Mouse (Mus musculus): Measurements from ENCODE around the gene Ext2. TPM values are rescaled to one million over a fixed set of nuclear protein-coding genes. Genes with fewer than 3 reads are reported as not detected.

The Ext2 gene
- polyA plus RNA-seq, 2 experiments: 80.7 to 115 TPM

- Histone ChIP-seq H3K4me3 (replicated peaks; ENCODE audit: low read length) (no peak overlapping the region), H3K4me1 (ENCODE audit: control insufficient read depth, insufficient read depth, low read length) (peaks cover 7% of the 10 kb centered on the region; the same call in 1 of the 2 replicates), H3K27me3 (ENCODE audit: control insufficient read depth, insufficient read depth, low read length) (no peaks in the 10 kb centered on the region), H3K9me3 (ENCODE audit: control insufficient read depth, low read length) (no peaks in the 10 kb centered on the region), H3K27ac (replicated peaks; ENCODE audit: low read depth, low read length) (no peak overlapping the region), H3K4me2 (replicated peaks; ENCODE audit: low read depth, low read length, severe bottlenecking) (no peak overlapping the region), H3K9ac (ENCODE audit: low read depth, low read length, severe bottlenecking) (no peak overlapping the region), H3K36me3 (ENCODE audit: control insufficient read depth, insufficient read depth, low read length) (peaks cover 18% of the 10 kb centered on the region)
- no peak for ATAC-seq (ENCODE audit: low FRiP score, low read depth)
- WGBS: 92% methylated on average over 5 of the region's 5 CpGs
- no peak for DNase-seq (ENCODE audit: low spot score)
- TF ChIP-seq POLR2A (IDR thresholded peaks at IDR 0.05; ENCODE audit: borderline replicate concordance, extremely low read depth, insufficient read depth, insufficient read length): no peak
These were observed 4.6 kb downstream of the Ext2 start for GRCm38 (mm10) chr2:93817791-93818190.

- Histone ChIP-seq H3K36me3 (ENCODE audit: control insufficient read depth, insufficient read depth, low read length) (peaks cover 50% of the 10 kb centered on the region), H3K4me1 (ENCODE audit: control insufficient read depth, insufficient read depth, low read length) (no peaks in the 10 kb centered on the region), H3K27me3 (ENCODE audit: control insufficient read depth, insufficient read depth, low read length) (no peaks in the 10 kb centered on the region), H3K9ac (ENCODE audit: low read depth, low read length, severe bottlenecking) (no peak overlapping the region), H3K4me2 (replicated peaks; ENCODE audit: low read depth, low read length, severe bottlenecking) (no peak overlapping the region), H3K9me3 (ENCODE audit: control insufficient read depth, low read length) (no peaks in the 10 kb centered on the region), H3K4me3 (replicated peaks; ENCODE audit: low read length) (no peak overlapping the region), H3K27ac (replicated peaks; ENCODE audit: low read depth, low read length) (no peak overlapping the region)
- no peak for DNase-seq (ENCODE audit: low spot score)
- 89% methylated on average over 22 of the region's 22 CpGs for WGBS
- TF ChIP-seq POLR2A (IDR thresholded peaks at IDR 0.05; ENCODE audit: borderline replicate concordance, extremely low read depth, insufficient read depth, insufficient read length): no peak
- ATAC-seq (ENCODE audit: low FRiP score, low read depth): no peak
These were observed 9.0 kb downstream of the Ext2 start for GRCm38 (mm10) chr2:93813343-93813742.

- Histone ChIP-seq H3K9ac (ENCODE audit: low read depth, low read length, severe bottlenecking) (no peak overlapping the region), H3K9me3 (ENCODE audit: control insufficient read depth, low read length) (no peaks in the 10 kb centered on the region), H3K4me1 (ENCODE audit: control insufficient read depth, insufficient read depth, low read length) (no peaks in the 10 kb centered on the region), H3K4me2 (replicated peaks; ENCODE audit: low read depth, low read length, severe bottlenecking) (no peak overlapping the region), H3K4me3 (replicated peaks; ENCODE audit: low read length) (no peak overlapping the region), H3K27ac (replicated peaks; ENCODE audit: low read depth, low read length) (no peak overlapping the region), H3K27me3 (ENCODE audit: control insufficient read depth, insufficient read depth, low read length) (no peaks in the 10 kb centered on the region), H3K36me3 (ENCODE audit: control insufficient read depth, insufficient read depth, low read length) (peaks cover 63% of the 10 kb centered on the region)
- DNase-seq (ENCODE audit: low spot score) (no peak), ATAC-seq (ENCODE audit: low FRiP score, low read depth) (no peak)
- WGBS: 25% methylated on average over 4 of the region's 4 CpGs
- TF ChIP-seq POLR2A (IDR thresholded peaks at IDR 0.05; ENCODE audit: borderline replicate concordance, extremely low read depth, insufficient read depth, insufficient read length): no peak
These were observed 10.6 kb downstream of the Ext2 start for GRCm38 (mm10) chr2:93811812-93812211.

GRCm38 (mm10) chr2:93809931-93810330 lies 12.4 kb downstream of the Ext2 start:
- Histone ChIP-seq H3K27ac (replicated peaks; ENCODE audit: low read depth, low read length) (no peak overlapping the region), H3K4me3 (replicated peaks; ENCODE audit: low read length) (no peak overlapping the region), H3K9ac (ENCODE audit: low read depth, low read length, severe bottlenecking) (no peak overlapping the region), H3K27me3 (ENCODE audit: control insufficient read depth, insufficient read depth, low read length) (no peaks in the 10 kb centered on the region), H3K9me3 (ENCODE audit: control insufficient read depth, low read length) (no peaks in the 10 kb centered on the region), H3K4me2 (replicated peaks; ENCODE audit: low read depth, low read length, severe bottlenecking) (no peak overlapping the region), H3K4me1 (ENCODE audit: control insufficient read depth, insufficient read depth, low read length) (no peaks in the 10 kb centered on the region), H3K36me3 (ENCODE audit: control insufficient read depth, insufficient read depth, low read length) (peaks cover 81% of the 10 kb centered on the region)
- no peak for TF ChIP-seq POLR2A (IDR thresholded peaks at IDR 0.05; ENCODE audit: borderline replicate concordance, extremely low read depth, insufficient read depth, insufficient read length)
- WGBS: 9% methylated on average over 2 of the region's 2 CpGs
- ATAC-seq (ENCODE audit: low FRiP score, low read depth) (no peak), DNase-seq (ENCODE audit: low spot score) (no peak)

- no peak for ATAC-seq (ENCODE audit: low FRiP score, low read depth)
- no peak overlapping the region for H3K4me3 ChIP-seq (replicated peaks; ENCODE audit: low read length)
- H3K4me2 ChIP-seq (replicated peaks; ENCODE audit: low read depth, low read length, severe bottlenecking): no peak overlapping the region
- peaks cover 94% of the 10 kb centered on the region for H3K36me3 ChIP-seq (ENCODE audit: control insufficient read depth, insufficient read depth, low read length)
- H3K27me3 ChIP-seq (ENCODE audit: control insufficient read depth, insufficient read depth, low read length): no peaks in the 10 kb centered on the region
- no peak overlapping the region for H3K9ac ChIP-seq (ENCODE audit: low read depth, low read length, severe bottlenecking)
- no peak for DNase-seq (ENCODE audit: low spot score)
- no peak for TF ChIP-seq POLR2A (IDR thresholded peaks at IDR 0.05; ENCODE audit: borderline replicate concordance, extremely low read depth, insufficient read depth, insufficient read length)
- H3K4me1 ChIP-seq (ENCODE audit: control insufficient read depth, insufficient read depth, low read length): no peaks in the 10 kb centered on the region
- WGBS: 82% methylated on average over 5 of the region's 5 CpGs
- no peak overlapping the region for H3K27ac ChIP-seq (replicated peaks; ENCODE audit: low read depth, low read length)
- no peaks in the 10 kb centered on the region for H3K9me3 ChIP-seq (ENCODE audit: control insufficient read depth, low read length)
These were observed 14.3 kb downstream of the Ext2 start for GRCm38 (mm10) chr2:93808071-93808470.

- Histone ChIP-seq H3K4me2 (replicated peaks; ENCODE audit: low read depth, low read length, severe bottlenecking) (no peak overlapping the region), H3K9ac (ENCODE audit: low read depth, low read length, severe bottlenecking) (no peak overlapping the region), H3K4me1 (ENCODE audit: control insufficient read depth, insufficient read depth, low read length) (no peaks in the 10 kb centered on the region), H3K4me3 (replicated peaks; ENCODE audit: low read length) (no peak overlapping the region), H3K36me3 (ENCODE audit: control insufficient read depth, insufficient read depth, low read length) (peaks cover 93% of the 10 kb centered on the region), H3K9me3 (ENCODE audit: control insufficient read depth, low read length) (no peaks in the 10 kb centered on the region), H3K27ac (replicated peaks; ENCODE audit: low read depth, low read length) (no peak overlapping the region), H3K27me3 (ENCODE audit: control insufficient read depth, insufficient read depth, low read length) (no peaks in the 10 kb centered on the region)
- DNase-seq (ENCODE audit: low spot score) (no peak), ATAC-seq (ENCODE audit: low FRiP score, low read depth) (no peak)
- WGBS: 67% methylated on average over 8 of the region's 8 CpGs
- TF ChIP-seq POLR2A (IDR thresholded peaks at IDR 0.05; ENCODE audit: borderline replicate concordance, extremely low read depth, insufficient read depth, insufficient read length): no peak
These were observed 14.9 kb downstream of the Ext2 start for GRCm38 (mm10) chr2:93807440-93807839.

Measured in limb, embryonic 14.5 days (tissue).